Mouse (Mus musculus) mouse trophoblast stem cell (cell line): Measurements from ENCODE around the gene Cntnap2.

Experiments used
- in situ Hi-C, 2 experiments: fragments of 300-500 bp; cut with MseI, MboI; formaldehyde crosslinking; loops; 2 replicates in 1 of 2; 3 replicates in 1 of 2; pipeline ENCODE4 v1.15.1; 2025

The Cntnap2 gene

GRCm38 (mm10) chr6:47294433-47294832 is 2235.3 kb downstream of the Cntnap2 start:
- in situ Hi-C loops: no loop called here

GRCm38 (mm10) chr6:47304848-47305490 is 2245.8 kb downstream of the Cntnap2 start:
- in situ Hi-C loops: no loop called here

- in situ Hi-C loops: no loop called here
Observed at GRCm38 (mm10) chr6:47306065-47306798, 2247.1 kb downstream of the Cntnap2 start.

GRCm38 (mm10) chr6:47306954-47307353 is 2247.8 kb downstream of the Cntnap2 start:
- in situ Hi-C loops: no loop called here

GRCm38 (mm10) chr6:47314507-47315334 is 2255.6 kb downstream of the Cntnap2 start:
- in situ Hi-C loops: no loop called here

- in situ Hi-C loops: no loop called here
Observed at GRCm38 (mm10) chr6:47315454-47315853, 2256.3 kb downstream of the Cntnap2 start.

- in situ Hi-C loops: no loop called here
Observed at GRCm38 (mm10) chr6:47317253-47317652, 2258.1 kb downstream of the Cntnap2 start.

- in situ Hi-C loops: no loop called here
Observed at GRCm38 (mm10) chr6:47318705-47319104, 2259.5 kb downstream of the Cntnap2 start.

- in situ Hi-C loops: no loop called here
Observed at GRCm38 (mm10) chr6:47319309-47319983, 2260.3 kb downstream of the Cntnap2 start.

- in situ Hi-C loops: no loop called here
Observed at GRCm38 (mm10) chr6:47323169-47323835, 2264.1 kb downstream of the Cntnap2 start.

GRCm38 (mm10) chr6:47323886-47324285 is 2264.7 kb downstream of the Cntnap2 start:
- in situ Hi-C loops: no loop called here

GRCm38 (mm10) chr6:47328281-47328680 is 2269.1 kb downstream of the Cntnap2 start:
- in situ Hi-C loops: no loop called here

GRCm38 (mm10) chr6:47329212-47329611 is 2270.1 kb downstream of the Cntnap2 start:
- in situ Hi-C loops: no loop called here

GRCm38 (mm10) chr6:47333016-47333415 is 2273.9 kb downstream of the Cntnap2 start:
- in situ Hi-C loops: no loop called here

- in situ Hi-C loops: no loop called here
Observed at GRCm38 (mm10) chr6:47334377-47334776, 2275.2 kb downstream of the Cntnap2 start.

- in situ Hi-C loops: no loop called here
Observed at GRCm38 (mm10) chr6:47337300-47337699, 2278.1 kb downstream of the Cntnap2 start.

- in situ Hi-C loops: no loop called here
Observed at GRCm38 (mm10) chr6:47338113-47338512, 2279.0 kb downstream of the Cntnap2 start.

- in situ Hi-C loops: no loop called here
Observed at GRCm38 (mm10) chr6:47340813-47341502, 2281.8 kb downstream of the Cntnap2 start.

- in situ Hi-C loops: no loop called here
Observed at GRCm38 (mm10) chr6:47341503-47341884, 2282.3 kb downstream of the Cntnap2 start.

- in situ Hi-C loops: no loop called here
Observed at GRCm38 (mm10) chr6:47343245-47343644, 2284.1 kb downstream of the Cntnap2 start.

- in situ Hi-C loops: no loop called here
Observed at GRCm38 (mm10) chr6:47344696-47345095, 2285.5 kb downstream of the Cntnap2 start.
